Mouse (Mus musculus) kidney, postnatal 25 days (tissue): ENCODE measurements at regions not wholly inside any gene's neighbourhood (a gene's known extent, or its start where the extent isn't known, plus 50 kb on each side); places are given as distances from the start of the nearest gene placed in this dataset.
A peak's percentile ranks its signal among the peaks of the same experiment; 100 is the strongest.

Experiments
- DNase-seq, 2 experiments: peaks; one replicate each; pipeline ENCODE4 v3.0.0; 2021; ENCODE audit warnings: mixed read lengths in 2 of 2

DNA sequence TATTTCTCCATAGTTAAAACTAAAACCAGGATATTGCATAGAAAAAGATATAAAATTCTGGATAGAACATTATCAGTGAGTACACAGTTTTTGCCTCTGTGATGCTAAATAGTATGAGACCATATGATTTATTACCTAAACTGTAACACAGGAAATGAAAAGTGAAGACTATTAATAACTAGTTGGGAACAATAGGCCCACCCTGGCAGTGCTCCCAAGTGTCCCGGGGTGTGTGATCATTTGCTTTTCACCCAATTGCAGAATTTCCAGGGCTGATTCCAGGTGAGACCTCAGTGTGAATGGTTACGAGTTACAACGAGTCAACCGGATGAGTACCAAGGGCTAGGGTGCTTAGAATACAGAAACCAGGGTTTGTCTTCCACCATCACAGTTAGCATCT, 172.6 kb upstream of the Tars start:
- DNase-seq: peak; percentile 68 to 72

GRCm38 (mm10) chr15:11565503-11566031, 166.1 kb upstream of the Tars start:
- peak; percentile 58 for DNase-seq

- DNase-seq: peak; percentile 24 to 45
Measured at GRCm38 (mm10) chr15:11552568-11552967, 153.1 kb upstream of the Tars start.

- no peak for DNase-seq
Measured at GRCm38 (mm10) chr15:11552110-11552509, 152.6 kb upstream of the Tars start.

- peak; percentile 78 to 79 for DNase-seq
Measured at GRCm38 (mm10) chr15:11539485-11539884, 140.0 kb upstream of the Tars start.

GRCm38 (mm10) chr15:11536076-11536620, 136.7 kb upstream of the Tars start:
- DNase-seq: no peak

- DNase-seq: no peak
Measured at GRCm38 (mm10) chr15:11534404-11535251, 135.2 kb upstream of the Tars start.

GRCm38 (mm10) chr15:11533616-11534015, 134.2 kb upstream of the Tars start:
- no peak for DNase-seq

GRCm38 (mm10) chr15:11533002-11533610, 133.6 kb upstream of the Tars start:
- peak; percentile 46 to 62 for DNase-seq

- DNase-seq: peak in 1 of 2 experiments; percentile 23
Measured at GRCm38 (mm10) chr15:11532536-11532935, 133.1 kb upstream of the Tars start.

GRCm38 (mm10) chr15:11529819-11530810, 130.7 kb upstream of the Tars start:
- DNase-seq: no peak

- DNase-seq: no peak
Measured at GRCm38 (mm10) chr15:11524337-11525106, 125.1 kb upstream of the Tars start.

GRCm38 (mm10) chr15:11518565-11518964, 119.1 kb upstream of the Tars start:
- no peak for DNase-seq

- DNase-seq: no peak
Measured at GRCm38 (mm10) chr15:11517892-11518291, 118.4 kb upstream of the Tars start.

DNA sequence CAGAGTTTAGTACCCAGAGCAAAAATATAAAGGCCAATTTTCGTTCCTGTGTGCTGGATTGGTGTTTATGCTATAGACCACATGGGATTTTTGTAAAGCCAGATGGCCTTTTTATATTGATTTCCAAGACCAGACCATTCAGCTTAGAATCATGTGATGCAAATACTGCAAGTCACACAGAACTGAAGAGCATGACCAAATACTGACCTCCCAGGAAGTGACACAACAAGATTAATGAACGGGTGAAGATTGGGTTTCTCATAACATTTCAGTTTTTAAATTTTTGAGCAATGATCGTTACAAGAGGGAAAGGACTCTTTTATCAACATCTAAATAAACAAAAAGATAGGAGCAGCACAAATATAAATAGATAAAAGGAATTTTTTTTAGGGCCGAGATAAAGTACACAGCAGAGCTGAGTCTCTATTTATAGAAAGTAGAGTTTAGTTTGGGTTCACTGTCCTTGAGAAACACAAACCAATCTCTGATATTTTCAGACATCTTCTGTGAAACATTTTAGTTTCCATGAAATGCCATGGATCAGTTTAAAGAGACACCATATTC, 105.7 kb upstream of the Tars start:
- no peak for DNase-seq

- peak in 1 of 2 experiments; percentile 7 for DNase-seq
Measured at GRCm38 (mm10) chr15:11496436-11496835, 97.0 kb upstream of the Tars start.

- DNase-seq: no peak
Measured at GRCm38 (mm10) chr15:11489116-11489515, 89.7 kb upstream of the Tars start.

DNA sequence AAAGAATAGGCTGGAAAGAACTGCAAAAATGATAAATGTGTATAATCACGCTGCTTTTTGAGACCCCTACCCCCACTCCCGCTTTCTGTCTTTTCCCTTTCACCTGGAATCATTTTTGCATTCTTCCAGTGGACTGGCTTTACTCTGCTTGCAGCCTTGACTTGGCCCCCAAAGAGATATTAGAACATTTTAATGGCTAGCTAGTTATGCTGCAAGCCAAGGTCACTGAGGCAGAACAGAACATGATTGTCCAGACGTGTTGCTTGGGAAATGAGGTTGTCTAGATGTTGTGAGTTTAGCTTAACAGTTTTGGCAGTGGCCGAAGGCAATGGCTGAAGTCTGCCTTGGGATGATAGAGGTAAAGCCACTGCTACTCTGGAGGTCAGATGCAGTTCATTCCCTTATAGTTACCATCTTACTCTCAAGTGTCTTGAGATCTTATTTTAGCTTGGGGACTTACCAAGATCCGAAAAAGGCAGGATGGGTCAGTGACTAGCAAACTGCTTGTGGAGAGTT, 87.9 kb upstream of the Tars start:
- DNase-seq: no peak

DNA sequence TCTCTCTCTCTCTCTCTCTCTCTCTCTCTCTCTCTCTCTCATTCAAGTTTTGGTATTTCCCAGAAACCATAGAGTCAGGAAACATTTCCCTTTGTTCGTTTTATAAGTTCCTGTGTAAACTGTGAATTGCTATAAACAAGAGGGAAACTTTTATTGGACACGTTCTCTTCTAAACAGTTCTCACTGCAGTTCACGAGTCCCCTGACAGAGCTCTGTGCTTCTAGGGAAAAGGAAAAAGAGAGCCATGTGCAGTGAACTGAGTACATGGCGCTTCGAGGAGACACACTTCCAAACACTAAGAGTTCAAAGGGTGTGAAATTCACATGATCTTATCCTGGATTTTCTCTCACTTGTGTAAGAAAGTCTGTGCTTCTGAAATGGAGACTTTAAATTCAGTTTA, 84.5 kb upstream of the Tars start:
- DNase-seq: no peak

GRCm38 (mm10) chr15:11479166-11479944, 79.9 kb upstream of the Tars start:
- DNase-seq: no peak
